Mouse (Mus musculus) stomach, embryonic 16.5 days (tissue): ENCODE measurements at regions not wholly inside any gene's neighbourhood (a gene's known extent, or its start where the extent isn't known, plus 50 kb on each side); places are given as distances from the start of the nearest gene placed in this dataset.
A peak's percentile ranks its signal among the peaks of the same experiment; 100 is the strongest.

Experiments
- ATAC-seq: fragments of 200-750 bp; cut with Nextera tagmentation; 2 replicates; pipeline ENCODE4 v1.8.0; 2017; ENCODE audit warnings: moderate number of reproducible peaks, moderate TSS enrichment; ENCODE audit not compliant: insufficient read depth, low FRiP score
- H3K27ac ChIP-seq: fragments of 300-500 bp; sonication (generic); 2 replicates; pipeline ENCODE4 v1.5.1; 2014; ENCODE audit warnings: low read length
- H3K27me3 ChIP-seq: fragments of 300-500 bp; sonication (generic); 2 replicates; pipeline ENCODE4 v1.6.1; 2014; ENCODE audit warnings: low read length, control low read depth, mixed read lengths; ENCODE audit not compliant: control insufficient read depth, insufficient read depth
- H3K36me3 ChIP-seq: fragments of 300-500 bp; sonication (generic); 2 replicates; pipeline ENCODE4 v1.6.1; 2014; ENCODE audit warnings: low read length; ENCODE audit not compliant: control insufficient read depth, insufficient read depth
- H3K4me1 ChIP-seq: fragments of 300-500 bp; sonication (generic); 2 replicates; pipeline ENCODE4 v1.6.1; 2014; ENCODE audit warnings: low read length, control low read depth, mixed read lengths; ENCODE audit not compliant: control insufficient read depth, insufficient read depth
- H3K4me2 ChIP-seq: fragments of 300-500 bp; sonication (generic); 2 replicates; pipeline ENCODE4 v1.6.1; 2014; ENCODE audit warnings: low read depth, low read length, mixed read lengths
- H3K4me3 ChIP-seq: fragments of 300-500 bp; sonication (generic); replicated peaks from 2 replicates; pipeline ENCODE4 v1.5.1; 2014; ENCODE audit warnings: mild to moderate bottlenecking, low read length
- H3K9ac ChIP-seq: fragments of 300-500 bp; sonication (generic); 2 replicates; pipeline ENCODE4 v1.6.1; 2014; ENCODE audit warnings: low read length
- H3K9me3 ChIP-seq: fragments of 300-500 bp; sonication (generic); replicated peaks from 2 replicates; pipeline ENCODE4 v1.6.1; 2016; ENCODE audit warnings: low read length, control low read depth; ENCODE audit not compliant: control insufficient read depth
- WGBS: fragments of 180-500 bp; shearing (Covaris S2); extraction: QIAGEN DNeasy Blood & Tissue Kit; methylation state at CpG from one replicate; pipeline ENCODE4 v1.1.7; 2014; 5-methylcytosine and 5-hydroxymethylcytosine counted together

GRCm38 (mm10) chr8:34455376-34455775 lies 343.8 kb upstream of the Gm10131 start:
- ATAC-seq, result no peak
- no peak overlapping the region for H3K9ac ChIP-seq
- no peak overlapping the region for H3K4me3 ChIP-seq
- H3K4me1 ChIP-seq, result no peaks in the 10 kb centered on the region
- WGBS, result 59% methylated on average over 14 of the region's 14 CpGs
- no peaks in the 10 kb centered on the region for H3K9me3 ChIP-seq
- H3K36me3 ChIP-seq, result no peaks in the 10 kb centered on the region
- H3K27me3 ChIP-seq, result no peaks in the 10 kb centered on the region
- no peak overlapping the region for H3K4me2 ChIP-seq
- no peak overlapping the region for H3K27ac ChIP-seq

GRCm38 (mm10) chr8:34452811-34453210 lies 341.3 kb upstream of the Gm10131 start:
- Histone ChIP-seq H3K36me3 (no peaks in the 10 kb centered on the region), H3K4me2 (no peak overlapping the region), H3K9ac (no peak overlapping the region), H3K27me3 (no peaks in the 10 kb centered on the region), H3K4me1 (peaks cover 7% of the 10 kb centered on the region; the same call in 1 of the 2 replicates), H3K9me3 (no peaks in the 10 kb centered on the region), H3K4me3 (no peak overlapping the region), H3K27ac (no peak overlapping the region)
- ATAC-seq, result no peak
- 90% methylated on average over 6 of the region's 6 CpGs for whole genome bisulfite sequencing

DNA sequence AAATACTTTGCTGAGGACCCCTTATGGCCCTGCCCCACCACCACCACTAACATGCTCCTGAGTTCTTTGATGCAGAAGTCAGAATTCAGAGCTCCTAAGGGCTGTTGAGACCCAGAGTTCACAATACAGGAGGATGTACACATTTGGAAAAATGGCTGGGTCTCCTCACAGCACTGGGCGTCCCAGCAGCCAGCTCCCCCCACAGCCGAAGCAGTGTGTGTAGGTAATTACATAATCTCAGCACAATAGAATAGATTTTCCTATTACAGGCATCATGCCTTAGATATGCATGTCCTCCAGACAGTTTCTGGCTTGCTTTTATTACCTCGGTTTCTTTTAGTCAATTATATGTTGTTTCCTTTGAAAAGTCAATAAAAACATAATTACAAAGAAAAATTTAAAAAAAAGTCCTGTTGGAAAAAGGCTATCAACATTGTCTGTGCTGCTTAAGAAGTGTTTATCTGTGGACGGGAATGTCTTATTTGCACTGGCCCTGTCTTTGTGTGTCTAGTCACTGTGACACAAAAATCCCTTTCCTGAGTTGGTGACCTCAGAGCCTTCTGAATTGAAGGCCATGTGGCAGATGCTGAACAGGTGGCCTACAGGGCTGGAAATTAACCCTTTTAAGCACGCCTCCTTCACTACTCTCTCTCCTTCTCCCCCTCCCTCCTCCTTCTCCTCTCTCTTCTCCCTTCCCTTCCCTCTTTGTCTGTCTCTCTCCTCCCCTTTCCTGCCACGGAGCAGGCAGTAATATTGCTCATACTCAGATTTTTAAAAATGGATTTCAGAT lies 339.9 kb upstream of the Gm10131 start:
- 29% methylated on average over 6 of the region's 6 CpGs for WGBS

DNA sequence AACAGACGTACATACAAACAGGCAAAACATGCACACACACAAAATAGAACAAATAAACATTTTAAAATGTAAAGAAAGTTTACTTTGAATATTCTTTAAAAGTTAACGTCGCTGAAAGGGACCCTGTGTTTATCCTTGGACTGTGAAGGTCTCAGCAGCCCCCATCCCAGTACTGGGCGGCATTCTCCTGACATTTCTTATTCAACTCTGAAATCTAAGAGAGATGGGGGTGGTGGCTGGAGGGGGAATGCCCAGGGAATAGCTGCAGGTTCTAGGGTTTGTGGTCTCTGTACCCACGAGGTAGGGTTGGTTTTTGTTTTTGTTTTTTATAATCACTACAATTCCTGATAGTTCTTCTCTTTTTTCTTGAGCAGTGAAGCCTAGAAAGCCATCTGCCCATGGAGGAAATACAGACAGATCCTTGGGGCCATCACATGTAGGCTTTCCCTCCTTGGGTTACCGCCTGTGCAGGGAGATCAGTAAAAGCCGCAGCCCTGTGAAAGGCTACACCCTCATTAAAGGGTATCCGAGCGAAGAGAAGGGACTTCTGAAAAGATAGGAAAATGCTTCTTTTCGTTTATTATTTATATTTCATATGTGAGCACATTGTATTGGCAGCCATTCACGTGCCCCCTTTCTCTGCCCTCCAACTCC lies 338.0 kb upstream of the Gm10131 start:
- H3K4me2 ChIP-seq, result no peak overlapping the region
- 82% methylated on average over 11 of the region's 11 CpGs for WGBS
- no peak for ATAC-seq

More for the DNA sequence above, 339.9 kb upstream of the Gm10131 start:
- no peak for ATAC-seq
- H3K9me3 ChIP-seq, result no peaks in the 10 kb centered on the region
- no peak overlapping the region for H3K27ac ChIP-seq
- H3K36me3 ChIP-seq, result no peaks in the 10 kb centered on the region
- no peak overlapping the region for H3K4me2 ChIP-seq
- H3K4me1 ChIP-seq, result peaks cover 9% of the 10 kb centered on the region; the same call in 1 of the 2 replicates
- no peak overlapping the region for H3K4me3 ChIP-seq
- H3K27me3 ChIP-seq, result no peaks in the 10 kb centered on the region
- H3K9ac ChIP-seq, result no peak overlapping the region

GRCm38 (mm10) chr8:34447880-34448830 lies 336.6 kb upstream of the Gm10131 start:
- WGBS, result 21% methylated on average over 18 of the region's 18 CpGs
- H3K27ac ChIP-seq, result peak overlapping the region; percentile 48
- 0 out of 2 replicates have a peak overlapping the region, but pooled peaks have one; percentile 25 for H3K9ac ChIP-seq
- peak overlapping the region; percentile 37 for H3K4me2 ChIP-seq
- peaks cover 9% of the 10 kb centered on the region; the same call in 1 of the 2 replicates for H3K4me1 ChIP-seq
- no peaks in the 10 kb centered on the region for H3K36me3 ChIP-seq
- no peak overlapping the region for H3K4me3 ChIP-seq
- H3K27me3 ChIP-seq, result no peaks in the 10 kb centered on the region
- H3K9me3 ChIP-seq, result no peaks in the 10 kb centered on the region
- peak; percentile 64 for ATAC-seq

More for the DNA sequence above, 338.0 kb upstream of the Gm10131 start:
- H3K36me3 ChIP-seq, result no peaks in the 10 kb centered on the region
- H3K4me1 ChIP-seq, result peaks cover 9% of the 10 kb centered on the region; the same call in 1 of the 2 replicates
- no peak overlapping the region for H3K4me3 ChIP-seq
- no peak overlapping the region for H3K9ac ChIP-seq
- H3K9me3 ChIP-seq, result no peaks in the 10 kb centered on the region
- no peaks in the 10 kb centered on the region for H3K27me3 ChIP-seq
- H3K27ac ChIP-seq, result no peak overlapping the region

- H3K27me3 ChIP-seq, result no peaks in the 10 kb centered on the region
- H3K4me1 ChIP-seq, result 0 out of 2 replicates have a peak, but pooled peaks cover under 1% of the 10 kb centered on the region
- no peak overlapping the region for H3K9ac ChIP-seq
- ATAC-seq, result no peak
- H3K9me3 ChIP-seq, result no peaks in the 10 kb centered on the region
- no peak overlapping the region for H3K4me2 ChIP-seq
- H3K36me3 ChIP-seq, result no peaks in the 10 kb centered on the region
- 79% methylated on average over 3 of the region's 3 CpGs for WGBS
- H3K4me3 ChIP-seq, result no peak overlapping the region
- no peak overlapping the region for H3K27ac ChIP-seq
Observed at GRCm38 (mm10) chr8:34442688-34443087, 331.2 kb upstream of the Gm10131 start.

- 75% methylated on average over 3 of the region's 3 CpGs for WGBS
- Histone ChIP-seq H3K27me3 (no peaks in the 10 kb centered on the region), H3K4me2 (no peak overlapping the region), H3K4me3 (no peak overlapping the region), H3K36me3 (no peaks in the 10 kb centered on the region), H3K27ac (no peak overlapping the region), H3K4me1 (no peaks in the 10 kb centered on the region), H3K9ac (no peak overlapping the region), H3K9me3 (no peaks in the 10 kb centered on the region)
- no peak for ATAC-seq
Observed at GRCm38 (mm10) chr8:34441756-34442155, 330.2 kb upstream of the Gm10131 start.

DNA sequence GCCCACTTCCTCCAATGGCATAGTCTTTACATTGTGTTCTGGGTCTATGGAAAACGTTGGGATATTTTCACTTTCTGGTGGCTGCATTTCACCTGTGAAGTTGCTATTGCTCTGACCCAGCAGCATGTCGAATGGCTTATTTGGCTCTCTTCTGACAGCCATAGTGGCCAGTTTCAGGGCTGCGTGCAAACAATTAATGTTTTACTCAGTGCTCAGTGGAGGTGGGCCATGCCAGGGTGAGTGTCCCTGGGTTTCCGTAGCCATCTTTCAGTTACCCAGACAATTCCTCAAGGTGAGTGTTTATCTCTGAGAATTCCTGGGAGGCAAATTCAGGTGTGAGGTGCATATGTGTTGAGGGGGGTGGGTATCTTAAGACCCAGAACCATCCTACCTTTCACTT lies 329.2 kb upstream of the Gm10131 start:
- WGBS, result 72% methylated on average over 4 of the region's 4 CpGs
- H3K27me3 ChIP-seq, result no peaks in the 10 kb centered on the region
- no peak overlapping the region for H3K27ac ChIP-seq

More for the DNA sequence above, 329.2 kb upstream of the Gm10131 start:
- no peak overlapping the region for H3K4me2 ChIP-seq
- H3K9me3 ChIP-seq, result no peaks in the 10 kb centered on the region
- H3K4me3 ChIP-seq, result no peak overlapping the region
- H3K36me3 ChIP-seq, result no peaks in the 10 kb centered on the region
- no peaks in the 10 kb centered on the region for H3K4me1 ChIP-seq
- no peak overlapping the region for H3K9ac ChIP-seq
- no peak for ATAC-seq
